Mouse (Mus musculus) liver, postnatal 0 days (tissue): ENCODE measurements around the gene Rnase2b. TPM values are rescaled to one million over a fixed set of nuclear protein-coding genes. Genes with fewer than 3 reads are reported as not detected.
"Not testable (repeated sequence)": the region's sequence is repeated elsewhere in the genome, so short reads cannot be mapped to it uniquely, and the experiment has no call there.

ENCODE experiments used
- ATAC-seq: fragments of 200-750 bp; cut with Nextera tagmentation; 2 replicates; pipeline ENCODE4 v1.8.0; 2017; ENCODE audit warnings: mild to moderate bottlenecking, moderate library complexity
- DNase-seq: peaks from one replicate; pipeline ENCODE4 v3.0.0-alpha.2; 2016
- H3K27ac ChIP-seq: fragments of 300-500 bp; sonication (generic); 2 replicates; pipeline ENCODE4 v1.5.1; 2014; ENCODE audit warnings: antibody characterized with exemption, moderate library complexity, mild to moderate bottlenecking, low read depth
- H3K27me3 ChIP-seq: fragments of 300-500 bp; sonication (generic); 2 replicates; pipeline ENCODE4 v1.6.1; 2014; ENCODE audit warnings: low read length, control low read depth, mixed read lengths; ENCODE audit not compliant: insufficient read depth
- H3K36me3 ChIP-seq: fragments of 300-500 bp; sonication (generic); replicated peaks from 2 replicates; pipeline ENCODE4 v1.6.1; 2014; ENCODE audit warnings: mild to moderate bottlenecking, control low read depth, low read length, moderate library complexity, mixed read lengths; ENCODE audit not compliant: insufficient read depth
- H3K4me1 ChIP-seq: fragments of 300-500 bp; sonication (generic); 2 replicates; pipeline ENCODE4 v1.6.1; 2014; ENCODE audit warnings: antibody characterized with exemption, mild to moderate bottlenecking, control low read depth; ENCODE audit not compliant: insufficient read depth
- H3K4me2 ChIP-seq: fragments of 300-500 bp; sonication (generic); 2 replicates; pipeline ENCODE4 v1.6.1; 2014; ENCODE audit warnings: low read depth, mild to moderate bottlenecking, low read length, moderate library complexity, mixed read lengths
- H3K4me3 ChIP-seq: fragments of 300-500 bp; sonication (generic); 2 replicates; pipeline ENCODE4 v1.5.1; 2014; ENCODE audit warnings: low read depth, low read length
- H3K9ac ChIP-seq: fragments of 300-500 bp; sonication (generic); replicated peaks from 2 replicates; pipeline ENCODE4 v1.6.1; 2014; ENCODE audit warnings: mild to moderate bottlenecking, moderate library complexity
- H3K9me3 ChIP-seq: fragments of 300-500 bp; sonication (generic); 2 replicates; pipeline ENCODE4 v1.6.1; 2016; ENCODE audit warnings: mild to moderate bottlenecking, control low read depth, low read length, mixed read lengths
- CTCF ChIP-seq: sonication (generic); IDR thresholded peaks from 2 replicates; pipeline ENCODE4 v1.5.1; 2016; ENCODE audit warnings: antibody characterized with exemption, low read depth
- EP300 ChIP-seq: IDR thresholded peaks from 2 replicates; pipeline ENCODE4 v1.6.1; 2016; ENCODE audit warnings: antibody characterized with exemption, low read depth, mild to moderate bottlenecking
- WGBS: fragments of 180-500 bp; shearing (Covaris S2); extraction: QIAGEN DNeasy Blood & Tissue Kit; methylation state at CpG from one replicate; pipeline ENCODE4 v1.1.7; 2014; ENCODE audit not compliant: insufficient replicate concordance; 5-methylcytosine and 5-hydroxymethylcytosine counted together
- polyA plus RNA-seq: library from polyadenylated mRNA; unstranded; fragments of >200 nt; fragmentation: Nextera tagmentation; extraction: Ambion mirVana; gene quantifications from 2 replicates; pipeline ENCODE4 v1.2.1, GENCODE M21; 2015

Rnase2b gene
- polyA plus RNA-seq, 1 experiment from 2014 or later = not detected

- no peak overlapping the region for H3K4me3 ChIP-seq
- no peak overlapping the region for H3K27ac ChIP-seq
- ATAC-seq (no peak), DNase-seq (no peak)
- H3K9me3 ChIP-seq = no peaks in the 10 kb centered on the region
- 77% methylated on average over 1 of the region's 1 CpGs for WGBS
- H3K4me1 ChIP-seq = no peaks in the 10 kb centered on the region; the same call in 1 of the 2 replicates
- TF ChIP-seq CTCF (no peak), EP300 (no peak)
- no peak overlapping the region for H3K9ac ChIP-seq
- H3K4me2 ChIP-seq = no peak overlapping the region
- H3K27me3 ChIP-seq = no peaks in the 10 kb centered on the region
- no peaks in the 10 kb centered on the region for H3K36me3 ChIP-seq
Measured at GRCm38 (mm10) chr14:51165435-51165834, 3.4 kb downstream of the Rnase2b start.

GRCm38 (mm10) chr14:51166068-51166467 is 4.0 kb downstream of the Rnase2b start:
- Histone ChIP-seq H3K4me3 (no peak overlapping the region), H3K27me3 (no peaks in the 10 kb centered on the region), H3K4me2 (no peak overlapping the region), H3K4me1 (no peaks in the 10 kb centered on the region; the same call in 1 of the 2 replicates), H3K36me3 (no peaks in the 10 kb centered on the region), H3K27ac (no peak overlapping the region), H3K9me3 (no peaks in the 10 kb centered on the region), H3K9ac (no peak overlapping the region)
- TF ChIP-seq CTCF (no peak), EP300 (no peak)
- ATAC-seq (no peak), DNase-seq (no peak)

- H3K27me3 ChIP-seq, H3K27ac ChIP-seq, ATAC-seq, H3K9me3 ChIP-seq, H3K9ac ChIP-seq, H3K36me3 ChIP-seq, H3K4me2 ChIP-seq, H3K4me3 ChIP-seq, H3K4me1 ChIP-seq: not testable (repeated sequence)
- peak; percentile 77 for TF ChIP-seq CTCF
- whole genome bisulfite sequencing = 33% methylated on average over 9 of the region's 9 CpGs
- DNase-seq = peak; percentile 70
Measured at GRCm38 (mm10) chr14:51172095-51172865, 10.2 kb downstream of the Rnase2b start.

GRCm38 (mm10) chr14:51172947-51173346 is 10.9 kb downstream of the Rnase2b start:
- not testable (repeated sequence) for ATAC-seq, DNase-seq, H3K9me3 ChIP-seq, H3K27me3 ChIP-seq, H3K27ac ChIP-seq, H3K9ac ChIP-seq, H3K4me2 ChIP-seq, H3K4me1 ChIP-seq, H3K4me3 ChIP-seq, H3K36me3 ChIP-seq
- WGBS = 50% methylated on average over 4 of the region's 4 CpGs

- ATAC-seq (no peak), DNase-seq (no peak)
- Histone ChIP-seq H3K27me3 (no peaks in the 10 kb centered on the region), H3K36me3 (no peaks in the 10 kb centered on the region), H3K4me1 (no peaks in the 10 kb centered on the region), H3K4me3 (no peak overlapping the region), H3K27ac (no peak overlapping the region), H3K4me2 (no peak overlapping the region), H3K9ac (no peak overlapping the region), H3K9me3 (no peaks in the 10 kb centered on the region)
- TF ChIP-seq CTCF = no peak
- TF ChIP-seq EP300 = no peak
- 77% methylated on average over 4 of the region's 4 CpGs for WGBS
Measured at GRCm38 (mm10) chr14:51173843-51174242, 11.8 kb downstream of the Rnase2b start.

- not testable (repeated sequence) for H3K36me3 ChIP-seq, H3K27me3 ChIP-seq, H3K9ac ChIP-seq, DNase-seq, H3K4me3 ChIP-seq, H3K4me2 ChIP-seq, H3K4me1 ChIP-seq, H3K27ac ChIP-seq, H3K9me3 ChIP-seq, ATAC-seq
- 68% methylated on average over 2 of the region's 2 CpGs for WGBS
Measured at GRCm38 (mm10) chr14:51181051-51181450, 19.0 kb downstream of the Rnase2b start.

GRCm38 (mm10) chr14:51195681-51196080 is 33.6 kb downstream of the Rnase2b start:
- no peak for DNase-seq
- no peaks in the 10 kb centered on the region for H3K9me3 ChIP-seq
- TF ChIP-seq EP300 (no peak), CTCF (no peak)
- no peak overlapping the region for H3K4me3 ChIP-seq
- no peak for ATAC-seq
- H3K4me1 ChIP-seq = no peaks in the 10 kb centered on the region
- 93% methylated on average over 4 of the region's 4 CpGs for WGBS
- no peaks in the 10 kb centered on the region for H3K27me3 ChIP-seq
- no peaks in the 10 kb centered on the region for H3K36me3 ChIP-seq
- no peak overlapping the region for H3K4me2 ChIP-seq
- H3K27ac ChIP-seq = no peak overlapping the region
- no peak overlapping the region for H3K9ac ChIP-seq
